Mouse (Mus musculus) CH12.LX (cell line): Measurements from ENCODE around the gene Psip1. TPM values are rescaled to one million over a fixed set of nuclear protein-coding genes. Genes with fewer than 3 reads are reported as not detected.

Experiments used
- DNase-seq: peaks from one replicate; pipeline ENCODE4 v3.0.0-alpha.2; 2013; ENCODE audit errors: extremely low read depth
- H3K27ac ChIP-seq: 2 replicates; pipeline ENCODE4 v1.5.1; 2012; ENCODE audit warnings: low read depth, mild to moderate bottlenecking, control low read depth, moderate library complexity; ENCODE audit not compliant: insufficient read depth
- H3K27me3 ChIP-seq: replicated peaks from 2 replicates; pipeline ENCODE3; 2012; ENCODE audit warnings: inconsistent platforms
- H3K36me3 ChIP-seq, 2 experiments: replicated peaks in 1 of 2; 2 replicates each; pipeline versions ENCODE3 to v1.6.1; 2012; ENCODE audit warnings: inconsistent platforms in 1 of 2, low read length in 1 of 2, mild to moderate bottlenecking in 1 of 2, mixed read lengths in 1 of 2, moderate library complexity in 1 of 2; ENCODE audit not compliant: control insufficient read depth in 1 of 2, insufficient read depth in 1 of 2
- H3K4me1 ChIP-seq, 2 experiments: 2 replicates each; pipeline ENCODE4 v1.6.1; 2012; ENCODE audit warnings: inconsistent platforms in 1 of 2, moderate library complexity in 1 of 2; ENCODE audit not compliant: insufficient read depth in 2 of 2, control insufficient read depth in 1 of 2
- H3K4me2 ChIP-seq: 2 replicates; pipeline ENCODE4 v1.6.1; 2012; ENCODE audit warnings: low read depth, mild to moderate bottlenecking, control low read depth; ENCODE audit not compliant: poor library complexity, insufficient read depth, severe bottlenecking
- H3K4me3 ChIP-seq, 3 experiments: fragments of 150-350 bp in 1 of 3; sonication (generic) in 1 of 3; replicated peaks in 1 of 3; 2 replicates each; pipeline versions ENCODE3 to v1.5.1; 2011 to 2012; ENCODE audit warnings: low read depth in 2 of 3, low read length in 2 of 3, mild to moderate bottlenecking in 2 of 3, moderate library complexity in 2 of 3, control low read depth in 1 of 3, improper control_type of control experiment in 1 of 3, inconsistent platforms in 1 of 3, mixed read lengths in 1 of 3; ENCODE audit not compliant: poor library complexity in 1 of 3
- H3K79me2 ChIP-seq: replicated peaks from 2 replicates; pipeline ENCODE4 v1.6.1; 2012; ENCODE audit warnings: mild to moderate bottlenecking, moderate library complexity; ENCODE audit not compliant: control insufficient read depth, poor library complexity, insufficient read depth, severe bottlenecking; ENCODE audit errors: extremely low read depth
- H3K9ac ChIP-seq: 2 replicates; pipeline ENCODE4 v1.6.1; 2012; ENCODE audit warnings: low read depth, mild to moderate bottlenecking, control low read depth, moderate library complexity; ENCODE audit not compliant: insufficient read depth
- H3K9me3 ChIP-seq: replicated peaks from 2 replicates; pipeline ENCODE3; 2012; ENCODE audit warnings: low read length, inconsistent platforms, mixed read lengths
- BHLHE40 ChIP-seq: IDR thresholded peaks from 2 replicates; pipeline ENCODE4 v1.6.1; 2011; ENCODE audit warnings: mild to moderate bottlenecking, low read depth, low read length, improper control_type of control experiment
- CHD1 ChIP-seq: IDR thresholded peaks from 2 replicates; pipeline ENCODE4 v1.6.1; 2012; ENCODE audit warnings: low read depth, low read length, improper control_type of control experiment, inconsistent platforms
- CHD2 ChIP-seq: IDR thresholded peaks from 2 replicates; pipeline ENCODE4 v1.6.1; 2011; ENCODE audit warnings: low read length, improper control_type of control experiment
- E2F4 ChIP-seq: IDR thresholded peaks from 2 replicates; pipeline ENCODE4 v1.6.1; 2011; ENCODE audit warnings: low read depth, low read length, improper control_type of control experiment; ENCODE audit not compliant: insufficient replicate concordance
- EP300 ChIP-seq: IDR thresholded peaks from 2 replicates; pipeline ENCODE4 v1.6.1; 2011; ENCODE audit warnings: low read length, improper control_type of control experiment
- ETS1 ChIP-seq: conservative IDR thresholded peaks from 2 replicates; pipeline ENCODE4 v1.6.1; 2012; ENCODE audit warnings: low read depth, mild to moderate bottlenecking, inconsistent platforms, low read length, improper control_type of control experiment, moderate library complexity
- GABPA ChIP-seq: IDR thresholded peaks from 2 replicates; pipeline ENCODE4 v1.6.1; 2012; ENCODE audit warnings: low read depth, low read length, improper control_type of control experiment, inconsistent platforms; ENCODE audit not compliant: insufficient replicate concordance
- HCFC1 ChIP-seq: IDR thresholded peaks from 2 replicates; pipeline ENCODE4 v1.6.1; 2012; ENCODE audit warnings: low read depth, mild to moderate bottlenecking, inconsistent platforms, low read length, improper control_type of control experiment
- IRF4 ChIP-seq: IDR thresholded peaks from 2 replicates; pipeline ENCODE4 v1.6.1; 2014; ENCODE audit warnings: low read depth, mild to moderate bottlenecking, inconsistent platforms, low read length, improper control_type of control experiment
- JUN ChIP-seq: IDR thresholded peaks from 2 replicates; pipeline ENCODE4 v1.6.1; 2011; ENCODE audit warnings: low read depth, mild to moderate bottlenecking, low read length, improper control_type of control experiment, moderate library complexity; ENCODE audit not compliant: insufficient read depth
- KAT2A ChIP-seq: IDR thresholded peaks from 2 replicates; pipeline ENCODE4 v1.6.1; 2012; ENCODE audit warnings: low read length, improper control_type of control experiment, inconsistent platforms; ENCODE audit not compliant: insufficient replicate concordance
- MAFK ChIP-seq: IDR thresholded peaks from 2 replicates; pipeline ENCODE4 v1.6.1; 2011; ENCODE audit warnings: low read length, improper control_type of control experiment; ENCODE audit not compliant: insufficient replicate concordance
- MAX ChIP-seq: IDR thresholded peaks from 2 replicates; pipeline ENCODE4 v1.6.1; 2011; ENCODE audit warnings: low read length, improper control_type of control experiment
- MEF2A ChIP-seq: IDR thresholded peaks from 2 replicates; pipeline ENCODE4 v1.6.1; 2014; ENCODE audit warnings: low read depth, mild to moderate bottlenecking, inconsistent platforms, low read length, improper control_type of control experiment, borderline replicate concordance
- MXI1 ChIP-seq: IDR thresholded peaks from 2 replicates; pipeline ENCODE4 v1.6.1; 2011; ENCODE audit warnings: mild to moderate bottlenecking, low read depth, low read length, improper control_type of control experiment
- NELFE ChIP-seq: IDR thresholded peaks from 2 replicates; pipeline ENCODE4 v1.6.1; 2011; ENCODE audit warnings: low read depth, low read length, improper control_type of control experiment
- NRF1 ChIP-seq: IDR thresholded peaks from 2 replicates; pipeline ENCODE4 v1.6.1; 2014; ENCODE audit warnings: low read depth, mild to moderate bottlenecking, inconsistent platforms, low read length, improper control_type of control experiment, moderate library complexity
- PAX5 ChIP-seq: IDR thresholded peaks from 2 replicates; pipeline ENCODE4 v1.6.1; 2012; ENCODE audit warnings: low read length, inconsistent platforms, mixed read lengths
- POLR2A ChIP-seq: IDR thresholded peaks from 2 replicates; pipeline ENCODE4 v1.6.1; 2011; ENCODE audit warnings: low read depth, mild to moderate bottlenecking, improper control_type of control experiment, low read length
- RAD21 ChIP-seq: IDR thresholded peaks from 2 replicates; pipeline ENCODE4 v1.6.1; 2011; ENCODE audit warnings: low read depth, mild to moderate bottlenecking, low read length, improper control_type of control experiment, moderate library complexity
- SIN3A ChIP-seq: IDR thresholded peaks from 2 replicates; pipeline ENCODE4 v1.6.1; 2012; ENCODE audit warnings: low read length, improper control_type of control experiment, inconsistent platforms
- TBP ChIP-seq: conservative IDR thresholded peaks from 2 replicates; pipeline ENCODE4 v1.6.1; 2011; ENCODE audit warnings: low read depth, low read length, improper control_type of control experiment
- UBTF ChIP-seq: IDR thresholded peaks from 2 replicates; pipeline ENCODE4 v1.6.1; 2012; ENCODE audit warnings: low read depth, mild to moderate bottlenecking, inconsistent platforms, low read length, improper control_type of control experiment, moderate library complexity
- USF1 ChIP-seq: IDR thresholded peaks from 2 replicates; pipeline ENCODE4 v1.6.1; 2014; ENCODE audit warnings: low read depth, mild to moderate bottlenecking, inconsistent platforms, low read length, improper control_type of control experiment
- USF2 ChIP-seq: conservative IDR thresholded peaks from 2 replicates; pipeline ENCODE4 v1.6.1; 2011; ENCODE audit warnings: low read depth, low read length, improper control_type of control experiment
- ZC3H11A ChIP-seq: IDR thresholded peaks from 2 replicates; pipeline ENCODE4 v1.6.1; 2012; ENCODE audit warnings: low read depth, mild to moderate bottlenecking, inconsistent platforms, low read length, improper control_type of control experiment
- ZKSCAN1 ChIP-seq: IDR thresholded peaks from 2 replicates; pipeline ENCODE4 v1.6.1; 2012; ENCODE audit warnings: low read depth, inconsistent platforms, low read length, improper control_type of control experiment, borderline replicate concordance
- ZMIZ1 ChIP-seq: IDR thresholded peaks from 2 replicates; pipeline ENCODE4 v1.6.1; 2012; ENCODE audit warnings: low read depth, mild to moderate bottlenecking, inconsistent platforms, low read length, improper control_type of control experiment
- dilution Hi-C: fragments of 300-500 bp; cut with MboI; formaldehyde crosslinking; loops from 2 replicates; pipeline ENCODE4 v1.14.3; 2020; ENCODE audit warnings: low sequenced_read_pairs; ENCODE audit not compliant: extremely low pct_unique_long_range_greater_than_20kb, extremely low pct_ligation_motif_present
- in situ Hi-C: fragments of 300-500 bp; cut with MboI; formaldehyde crosslinking; loops from 3 replicates; pipeline ENCODE4 v1.14.3; 2019; ENCODE audit warnings: low sequenced_read_pairs, low pct_ligation_motif_present, low pct_unique_long_range_greater_than_20kb, mixed read lengths
- polyA plus RNA-seq: library from polyadenylated mRNA; unstranded; fragments of >175 nt; gene quantifications from 2 replicates; pipeline ENCODE4 v1.2.1, GENCODE M21; 2012; ENCODE audit warnings: low read depth; ENCODE audit not compliant: insufficient read length
- total RNA-seq, 2 experiments: library from RNA; depleted of rRNA; stranded (reverse); fragments of 300-350 nt in 1 of 2; fragments of >200 nt in 1 of 2; gene quantifications; 2 replicates each; pipeline ENCODE4 v1.2.3; 2012 to 2014

Gene Psip1
- total and polyA plus RNA-seq, 3 experiments = 61.7 to 157 (median 107) TPM

DNA sequence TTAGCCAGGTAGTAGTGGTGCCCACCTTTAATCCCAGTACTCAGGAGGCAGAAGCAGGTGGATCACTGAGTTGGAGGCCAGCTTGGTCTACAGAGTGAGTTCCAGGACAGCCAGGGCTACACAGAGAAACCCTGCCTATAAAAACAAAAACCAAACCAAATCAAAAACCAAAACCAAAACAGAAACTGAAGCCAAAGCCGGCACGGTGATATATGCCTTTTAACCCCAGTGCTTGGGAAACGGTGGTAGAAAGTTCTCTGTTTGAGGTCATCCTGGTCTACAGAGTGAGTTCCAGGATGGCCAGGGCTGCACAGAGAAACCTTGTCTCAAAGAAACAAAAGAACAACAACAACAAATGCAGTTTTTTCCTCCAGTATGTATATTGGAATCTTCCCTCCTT lies 26.0 kb upstream of the Psip1 start:
- no peak for TF ChIP-seq MAFK
- TF ChIP-seq JUN = no peak
- TF ChIP-seq RAD21 = no peak; the same call in 1 of the 2 replicates
- TF ChIP-seq IRF4 = 0 out of 2 replicates have a peak, but pooled peaks have one; percentile 43
- TF ChIP-seq NRF1 = no peak
- TF ChIP-seq PAX5 = no peak
- TF ChIP-seq UBTF = no peak
- no peak for TF ChIP-seq MAX
- TF ChIP-seq ZKSCAN1 = no peak
- TF ChIP-seq CHD1 = no peak
- TF ChIP-seq POLR2A = no peak
- no peak for TF ChIP-seq USF1
- peak; percentile 62 for TF ChIP-seq ETS1
- no peak for TF ChIP-seq HCFC1
- no peak for TF ChIP-seq BHLHE40
- no peak for TF ChIP-seq SIN3A
- no peak for TF ChIP-seq CHD2
- TF ChIP-seq MEF2A = no peak
- TF ChIP-seq USF2 = no peak
- no peak for TF ChIP-seq E2F4
- no peak for TF ChIP-seq GABPA
- TF ChIP-seq EP300 = 0 out of 2 replicates have a peak, but pooled peaks have one; percentile 15
- in situ Hi-C loops (loop anchor here (25.0 kb wide), 1 partner anchor 200 kb away; the partner anchor contains the start of gene Ttc39b), dilution Hi-C loops (no loop called here)

GRCm38 (mm10) chr4:83511083-83511482 lies 24.8 kb upstream of the Psip1 start:
- in situ Hi-C loops (loop anchor here (25.0 kb wide), 1 partner anchor 199 kb away; the partner anchor contains the start of gene Ttc39b), dilution Hi-C loops (no loop called here)
- TF ChIP-seq UBTF (no peak), GABPA (no peak), ZC3H11A (no peak), E2F4 (no peak), RAD21 (no peak), IRF4 (no peak), KAT2A (no peak), TBP (no peak), MXI1 (no peak), MAX (no peak), ZMIZ1 (no peak), USF1 (no peak), NELFE (no peak)
- TF ChIP-seq, all 38 proteins: peak for 0

More for the DNA sequence above, 26.0 kb upstream of the Psip1 start:
- Histone ChIP-seq H3K9me3 (no peaks in the 10 kb centered on the region), H3K36me3 (no peaks in the 10 kb centered on the region), H3K27me3 (no peaks in the 10 kb centered on the region), H3K4me3 (no peak overlapping the region), H3K4me1 (peaks cover 11 to 45% of the 10 kb centered on the region in 2 experiments), H3K27ac (peak overlapping the region; percentile 11; the same call in 1 of the 2 replicates), H3K79me2 (no peaks in the 10 kb centered on the region), H3K9ac (peak overlapping the region; percentile 57), H3K4me2 (peak overlapping the region; percentile 72)
- DNase-seq = no peak

More at GRCm38 (mm10) chr4:83511083-83511482, 24.8 kb upstream of the Psip1 start:
- H3K36me3 ChIP-seq = no peaks in the 10 kb centered on the region
- no peaks in the 10 kb centered on the region for H3K79me2 ChIP-seq
- H3K27me3 ChIP-seq = no peaks in the 10 kb centered on the region
- no peak overlapping the region for H3K27ac ChIP-seq
- DNase-seq = no peak
- no peaks in the 10 kb centered on the region for H3K9me3 ChIP-seq
- no peak overlapping the region for H3K9ac ChIP-seq
- peaks cover 11 to 45% of the 10 kb centered on the region in 2 experiments for H3K4me1 ChIP-seq
- no peak overlapping the region for H3K4me2 ChIP-seq
- no peak overlapping the region for H3K4me3 ChIP-seq
